Comparison of ENCODE assay signal across 8 mouse cellular contexts in the genomic region with DNA sequence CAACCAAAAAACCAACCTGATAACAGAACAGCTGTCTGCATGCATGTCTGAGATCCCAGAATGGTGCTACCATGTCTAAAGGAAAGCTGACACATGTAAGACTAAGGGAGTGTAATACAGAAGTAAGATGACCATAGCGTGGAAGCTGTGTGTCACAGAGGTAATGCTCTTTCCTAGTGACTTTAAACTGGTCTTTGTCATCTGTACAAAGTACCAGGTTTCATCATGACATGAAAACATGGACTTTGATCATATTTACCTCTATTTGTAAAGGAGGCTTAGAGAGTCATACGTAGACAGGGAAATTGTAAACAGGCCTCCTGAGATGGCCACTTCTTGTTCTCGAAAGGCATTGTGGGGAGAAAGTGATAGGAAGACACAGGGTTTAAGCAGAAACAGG.
"Had no signal": no experiment of that assay in that cellular context is flagged by ENCODE, and none has a peak within 500 bp of the region (broad histone marks: within the 10 kb centered on the region; RNA-seq: fewer than 3 reads in every experiment).

No protein-coding gene starts in this region.

- H3K9me3 ChIP-seq: limb, embryonic 12.5 days; limb, embryonic 15.5 days; midbrain, embryonic 13.5 days; stomach, embryonic 15.5 days had no signal

- H3K27ac ChIP-seq: limb, embryonic 12.5 days; limb, embryonic 15.5 days; macrophage; midbrain, embryonic 13.5 days; stomach, embryonic 15.5 days had no signal

- H3K27me3 ChIP-seq: limb, embryonic 12.5 days; midbrain, embryonic 13.5 days; stomach, embryonic 15.5 days had no signal

- H3K4me1 ChIP-seq: limb, embryonic 12.5 days; limb, embryonic 15.5 days; midbrain, embryonic 13.5 days; stomach, embryonic 15.5 days had no signal

- H3K9ac ChIP-seq: limb, embryonic 12.5 days; limb, embryonic 15.5 days; midbrain, embryonic 13.5 days; stomach, embryonic 15.5 days had no signal

- DNase-seq: thymus, adult 18-20 months; thymus, postnatal 36 days had no signal

- ATAC-seq: midbrain, embryonic 16.5 days had no signal

- H3K36me3 ChIP-seq: limb, embryonic 12.5 days; limb, embryonic 15.5 days; midbrain, embryonic 13.5 days; stomach, embryonic 15.5 days had no signal

- H3K4me2 ChIP-seq: limb, embryonic 12.5 days; limb, embryonic 15.5 days; midbrain, embryonic 13.5 days; stomach, embryonic 15.5 days had no signal

- H3K4me3 ChIP-seq: limb, embryonic 12.5 days; limb, embryonic 15.5 days; midbrain, embryonic 13.5 days; stomach, embryonic 15.5 days had no signal
